ENCODE assay signal across 8 mouse cellular contexts in the genomic region with DNA sequence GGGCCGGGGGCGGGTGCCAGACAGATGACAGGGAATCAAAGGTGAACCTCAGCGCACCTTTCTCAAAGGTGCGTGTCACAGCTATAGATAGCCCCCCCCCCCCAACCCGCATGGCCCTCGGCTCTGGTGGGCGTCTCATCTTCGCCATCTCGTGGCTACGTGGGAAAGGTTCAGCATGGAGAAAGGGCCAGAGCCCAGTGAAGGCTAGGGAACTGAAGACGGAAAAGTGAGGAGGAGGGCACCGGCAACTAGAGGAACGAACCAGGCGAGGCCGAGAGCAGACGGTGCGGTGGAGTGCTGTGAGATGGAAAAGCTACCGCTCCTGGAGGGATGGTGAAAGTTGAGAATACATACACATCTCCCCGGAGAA. TPM values are rescaled to one million over a fixed set of nuclear protein-coding genes. Genes with fewer than 3 reads are reported as not detected.
DNase-seq lines count a peak whose midpoint lies in the region; ATAC-seq lines count a peak whose summit lies in the region.

No protein-coding gene starts in this region.

- H3K27ac ChIP-seq in heart, embryonic 12.5 days (ENCODE audit: poor library complexity, severe bottlenecking), result peak overlapping the region; percentile 84
- peak overlapping the region; percentile 98 for H3K27ac ChIP-seq in midbrain, embryonic 12.5 days (replicated peaks)

- peaks cover 51% of the 10 kb centered on the region for H3K4me1 ChIP-seq in heart, embryonic 12.5 days (replicated peaks)
- H3K4me1 ChIP-seq in midbrain, embryonic 12.5 days, result peaks cover 50% of the 10 kb centered on the region

- H3K4me3 ChIP-seq in heart, embryonic 12.5 days, result peak overlapping the region; percentile 64
- H3K4me3 ChIP-seq in midbrain, embryonic 12.5 days, result peak overlapping the region; percentile 64

- peak overlapping the region; percentile 58 for H3K9ac ChIP-seq in heart, embryonic 12.5 days
- H3K9ac ChIP-seq in midbrain, embryonic 12.5 days (replicated peaks), result peak overlapping the region; percentile 31

- peak overlapping the region; percentile 88 for H3K4me2 ChIP-seq in heart, embryonic 12.5 days
- H3K4me2 ChIP-seq in midbrain, embryonic 12.5 days (replicated peaks), result peak overlapping the region; percentile 98

- ATAC-seq in heart, embryonic 12.5 days (ENCODE audit: insufficient number of reproducible peaks, low FRiP score), result no peak
- ATAC-seq in midbrain, embryonic 12.5 days (ENCODE audit: low FRiP score, low read depth), result no peak
- no peak for ATAC-seq in inflammation-experienced regulatory T-cells, adult 6 months

- peaks cover 27% of the 10 kb centered on the region for H3K27me3 ChIP-seq in heart, embryonic 12.5 days (replicated peaks)
- H3K27me3 ChIP-seq in midbrain, embryonic 12.5 days, result peaks cover 39% of the 10 kb centered on the region

- DNase-seq in ovary, adult 18-20 months (ENCODE audit: low spot score), result peak; percentile 9
- DNase-seq in ovary, postnatal 10 days (ENCODE audit: low spot score), result no peak
- DNase-seq in cerebellum, postnatal 36 days, result peak; percentile 36 to 42
- DNase-seq in kidney, postnatal 4 days, result peak; percentile 57 to 77
- DNase-seq in thymus, postnatal 14 days, result peak; percentile 71

- H3K36me3 ChIP-seq in heart, embryonic 12.5 days, result no peaks in the 10 kb centered on the region
- no peaks in the 10 kb centered on the region for H3K36me3 ChIP-seq in midbrain, embryonic 12.5 days

- no peaks in the 10 kb centered on the region for H3K9me3 ChIP-seq in heart, embryonic 12.5 days (replicated peaks)
- H3K9me3 ChIP-seq in midbrain, embryonic 12.5 days, result no peaks in the 10 kb centered on the region

- under 1% methylated on average over 19 of the region's 19 CpGs for WGBS in heart, embryonic 12.5 days
- under 1% methylated on average over 19 of the region's 19 CpGs for WGBS in midbrain, embryonic 12.5 days

RNA-seq across cellular contexts. Expression of gene Kdm6b, which starts 6.0 kb away (rescaled TPM):
- 24.9 and 25.4 TPM in 2 replicates for polyA plus RNA-seq in heart, embryonic 12.5 days (2016; fragmentation: Nextera tagmentation; extraction: Ambion mirVana)
- polyA plus RNA-seq in midbrain, embryonic 12.5 days (2016; fragmentation: Nextera tagmentation; extraction: Ambion mirVana), result 48.7 and 50.7 TPM in 2 replicates
- 10 to 100 TPM; 20.7 to 39.7 (median 35.5) TPM for polyA plus RNA-seq in inflammation-experienced regulatory T-cells, adult 6 months (2017; shearing (Covaris generic))

RNA-seq across cellular contexts. Expression of gene Tmem88, which starts 21.4 kb away (rescaled TPM):
- 34.4 and 35.7 TPM in 2 replicates for polyA plus RNA-seq in heart, embryonic 12.5 days (2016; fragmentation: Nextera tagmentation; extraction: Ambion mirVana)
- 11.4 and 12.1 TPM in 2 replicates for polyA plus RNA-seq in midbrain, embryonic 12.5 days (2016; fragmentation: Nextera tagmentation; extraction: Ambion mirVana)
- 1 to 10 TPM in 1 of 3 experiments, under 1 TPM in 2; 0.40 to 1.0 (median 0.74) TPM for polyA plus RNA-seq in inflammation-experienced regulatory T-cells, adult 6 months (2017; shearing (Covaris generic))

RNA-seq across cellular contexts. Expression of gene Cyb5d1, which starts 24.0 kb away (rescaled TPM):
- 24.8 and 27.1 TPM in 2 replicates for polyA plus RNA-seq in heart, embryonic 12.5 days (2016; fragmentation: Nextera tagmentation; extraction: Ambion mirVana)
- 52.9 and 53.8 TPM in 2 replicates for polyA plus RNA-seq in midbrain, embryonic 12.5 days (2016; fragmentation: Nextera tagmentation; extraction: Ambion mirVana)
- polyA plus RNA-seq in inflammation-experienced regulatory T-cells, adult 6 months (2017; shearing (Covaris generic)), result 10 to 100 TPM; 13.9 to 20.0 (median 18.4) TPM

RNA-seq across cellular contexts. Expression of gene Naa38, which starts 24.1 kb away (rescaled TPM):
- polyA plus RNA-seq in heart, embryonic 12.5 days (2016; fragmentation: Nextera tagmentation; extraction: Ambion mirVana), result 147 and 150 TPM in 2 replicates
- 98.9 and 105 TPM in 2 replicates for polyA plus RNA-seq in midbrain, embryonic 12.5 days (2016; fragmentation: Nextera tagmentation; extraction: Ambion mirVana)
- 100 to 1,000 TPM; 108 to 130 (median 112) TPM for polyA plus RNA-seq in inflammation-experienced regulatory T-cells, adult 6 months (2017; shearing (Covaris generic))

RNA-seq across cellular contexts. Expression of gene Chd3, which starts 50.2 kb away (rescaled TPM):
- 19.2 and 23.5 TPM in 2 replicates for polyA plus RNA-seq in heart, embryonic 12.5 days (2016; fragmentation: Nextera tagmentation; extraction: Ambion mirVana)
- 78.7 and 88.5 TPM in 2 replicates for polyA plus RNA-seq in midbrain, embryonic 12.5 days (2016; fragmentation: Nextera tagmentation; extraction: Ambion mirVana)
- polyA plus RNA-seq in inflammation-experienced regulatory T-cells, adult 6 months (2017; shearing (Covaris generic)), result 10 to 100 TPM; 30.0 to 68.3 (median 60.9) TPM
